Mouse (Mus musculus) yolk sac, embryonic 10.5 days (tissue): ENCODE data around the gene Nfatc3.
"Not testable (repeated sequence)": the region's sequence is repeated elsewhere in the genome, so short reads cannot be mapped to it uniquely, and the experiment has no call there.

Experiments used
- DNase-seq: peaks from one replicate; pipeline ENCODE4 v3.0.0-alpha.2; 2017; ENCODE audit warnings: low spot score

The Nfatc3 gene

DNA sequence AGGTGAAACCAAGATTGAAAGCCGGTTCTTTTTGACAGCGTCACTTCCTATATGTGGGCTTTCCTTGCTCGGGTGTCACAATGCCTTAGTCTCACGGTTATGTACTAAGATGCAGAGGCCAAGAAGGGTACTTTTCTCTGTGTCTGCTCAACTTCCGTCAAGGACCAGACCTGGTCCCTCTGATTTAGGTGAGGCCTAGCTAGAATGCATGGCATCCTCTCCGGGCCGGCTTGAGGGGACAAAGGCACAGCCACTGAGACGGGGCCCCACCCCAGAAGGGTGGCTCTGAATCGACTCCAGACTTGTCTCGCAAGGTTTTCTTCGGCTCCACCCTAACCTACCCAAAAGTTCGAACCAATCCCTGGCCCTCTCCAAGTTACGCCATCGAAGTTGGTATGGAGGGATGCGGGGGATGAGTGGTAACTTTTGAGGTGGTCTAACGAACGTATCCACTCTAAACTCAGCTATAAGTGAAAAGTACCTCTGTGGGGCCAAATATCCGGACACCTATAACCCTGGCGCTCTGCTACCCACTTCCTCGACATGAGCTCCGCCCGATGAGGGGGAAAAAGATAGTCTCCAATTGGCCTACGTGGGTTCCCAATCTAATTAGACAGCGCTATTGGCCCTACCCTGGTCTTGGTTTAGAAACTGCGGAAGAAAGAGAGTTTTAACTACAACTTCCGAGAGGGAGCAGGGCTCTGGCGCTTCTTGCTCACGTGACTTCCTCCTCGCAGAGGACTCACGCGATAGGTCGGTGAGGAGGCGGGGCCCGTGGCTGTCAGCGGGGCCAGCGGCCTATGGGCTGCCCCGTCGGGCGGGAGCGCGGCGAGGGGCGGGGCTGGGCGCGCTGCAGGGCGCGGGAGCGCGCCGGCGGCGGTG lies at the start of gene Nfatc3:
TSS of gene Nfatc3 (plus strand) at position 110 of the 882 bp plus-strand sequence.
- DNase-seq = peak; percentile 96

DNA sequence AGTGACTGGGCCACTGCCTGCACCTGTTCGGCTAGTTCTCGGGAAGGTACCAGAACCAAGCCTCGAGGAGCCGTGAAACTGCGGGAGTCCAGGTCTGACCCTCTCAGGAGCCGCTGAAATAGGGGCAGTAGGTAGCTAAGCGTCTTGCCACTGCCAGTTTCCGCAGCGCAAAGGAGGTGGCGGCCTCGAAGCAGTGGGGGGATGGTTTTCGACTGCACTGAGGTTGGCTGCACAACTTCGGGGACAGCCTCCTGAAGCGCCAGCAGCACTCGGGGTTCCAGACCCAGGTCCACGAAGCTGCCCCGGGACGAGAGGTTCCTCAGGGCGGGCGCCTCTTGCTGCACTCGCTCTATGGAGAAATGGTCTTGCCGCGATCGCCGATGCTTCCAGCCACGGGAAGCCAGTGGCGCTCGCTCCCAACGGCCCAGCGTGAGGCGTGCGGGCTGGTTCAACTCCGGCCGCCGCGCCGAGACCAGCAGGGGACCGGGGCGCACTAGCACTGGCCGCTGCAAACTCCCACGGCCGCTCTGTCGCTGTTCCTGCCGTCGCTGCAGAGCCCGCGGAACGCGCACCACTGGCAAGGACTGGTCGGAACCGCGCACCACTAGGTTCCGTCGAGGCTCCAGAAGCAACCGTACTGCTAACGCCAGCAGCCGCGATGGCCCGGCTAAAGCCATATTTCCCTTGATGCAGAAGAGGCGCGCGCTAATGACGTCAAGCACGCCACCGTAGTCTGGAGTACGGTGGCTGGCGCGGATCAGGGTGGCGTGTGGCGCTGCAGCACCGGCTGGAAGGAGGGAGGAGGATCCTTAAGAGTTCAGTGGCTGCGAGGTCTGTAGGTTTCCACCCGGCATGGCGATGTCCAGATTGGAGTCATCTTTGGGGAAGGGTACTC lies 47.6 kb upstream of the Nfatc3 start:
- peak; percentile 93 for DNase-seq

DNA sequence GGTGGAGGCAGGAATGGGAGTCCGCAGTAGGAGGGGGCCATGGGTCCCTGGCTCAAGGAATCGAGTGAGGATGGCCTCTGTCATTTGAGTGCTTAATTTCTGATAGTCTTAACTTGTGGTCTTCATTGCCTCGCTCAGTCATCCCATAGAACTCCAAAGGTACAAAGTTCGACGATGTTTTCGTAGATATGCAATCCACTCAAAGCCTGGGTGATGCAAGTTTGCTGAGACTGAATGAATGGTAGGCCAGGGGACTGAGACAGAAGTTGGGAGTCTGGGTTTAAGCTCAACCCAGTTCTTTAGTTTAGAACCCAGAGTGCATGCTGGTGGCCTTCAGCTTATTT lies 47.0 kb upstream of the Nfatc3 start, which contains the start of gene Ddx28:
TSS of gene Ddx28 (minus strand) at position 240 of the 344 bp plus-strand sequence.
- no peak for DNase-seq

DNA sequence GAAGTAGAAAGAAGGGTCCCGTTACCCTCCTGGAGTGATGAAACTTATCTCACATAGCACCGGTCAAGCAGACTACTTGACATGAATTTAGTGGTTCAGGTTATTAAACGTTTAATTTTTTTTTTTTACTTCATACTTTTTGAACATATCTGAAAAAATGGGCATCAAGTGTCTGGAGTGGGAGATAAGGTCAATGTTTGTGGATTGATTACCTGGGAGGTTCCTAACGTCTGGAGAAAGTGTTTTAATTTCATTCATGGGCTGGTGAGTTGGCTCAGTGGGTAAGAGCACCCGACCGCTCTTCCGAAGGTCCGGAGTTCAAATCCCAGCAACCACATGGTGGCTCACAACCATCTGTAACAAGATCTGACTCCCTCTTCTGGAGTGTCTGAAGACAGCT lies 46.4 kb upstream of the Nfatc3 start:
- not testable (repeated sequence) for DNase-seq

DNA sequence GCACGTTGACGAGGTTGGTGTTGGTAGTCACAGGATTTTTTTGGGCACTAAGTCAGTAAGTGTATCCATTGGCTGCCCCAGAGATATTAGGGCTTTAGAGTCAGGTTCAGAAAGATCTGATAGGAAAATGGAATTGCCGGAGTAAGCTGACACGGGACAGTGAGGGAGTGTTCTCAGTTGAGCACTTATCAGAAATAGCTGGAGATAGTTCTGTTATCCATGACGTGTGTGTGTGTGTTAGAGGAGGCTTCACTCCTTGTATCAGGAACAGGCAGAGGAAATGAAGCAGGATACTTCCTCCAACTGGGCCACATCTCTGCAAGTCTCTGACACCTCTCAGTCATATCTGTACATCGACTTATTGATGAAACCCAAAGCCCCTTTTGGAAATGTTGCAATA lies 42.4 kb upstream of the Nfatc3 start:
- DNase-seq = no peak

DNA sequence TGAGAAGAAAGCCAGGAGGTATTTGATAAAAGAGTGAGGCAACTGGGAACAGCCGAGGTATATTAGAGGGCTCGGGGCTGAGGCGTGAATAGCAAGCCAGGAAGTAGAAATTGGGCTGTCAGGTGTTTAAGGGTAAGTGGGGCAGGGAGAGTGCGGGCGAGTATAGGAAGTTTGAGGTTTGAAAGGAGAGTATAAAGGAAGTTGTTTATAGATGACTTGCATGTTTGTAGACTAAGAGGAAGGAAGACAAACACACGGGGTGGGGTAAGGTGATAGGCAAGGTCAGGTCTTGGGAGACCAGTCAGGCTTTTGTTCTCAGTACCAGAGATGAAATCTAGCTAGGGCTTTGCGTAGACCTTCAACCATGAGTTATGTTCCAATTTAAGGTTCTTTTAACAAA lies 41.5 kb upstream of the Nfatc3 start:
- no peak for DNase-seq

DNA sequence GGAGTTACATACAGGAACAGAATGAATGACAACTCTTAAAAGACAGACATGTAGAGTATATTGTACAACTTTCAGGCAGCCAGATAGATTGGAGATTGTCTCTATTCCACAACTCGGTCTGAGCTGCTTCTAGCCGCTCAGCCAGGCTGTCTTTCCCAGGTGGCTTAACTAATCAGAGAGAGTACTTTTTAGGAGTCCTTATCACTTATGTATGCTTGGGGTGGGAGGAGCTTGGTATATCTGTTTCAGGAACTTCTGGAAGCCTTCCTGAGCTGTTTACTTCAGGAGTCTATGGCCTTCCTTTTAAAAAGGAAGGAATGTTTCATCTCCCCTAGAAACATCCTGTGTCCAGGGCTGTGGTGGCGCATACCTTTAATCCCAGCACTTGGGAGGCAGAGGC lies 40.6 kb upstream of the Nfatc3 start:
- DNase-seq = no peak

DNA sequence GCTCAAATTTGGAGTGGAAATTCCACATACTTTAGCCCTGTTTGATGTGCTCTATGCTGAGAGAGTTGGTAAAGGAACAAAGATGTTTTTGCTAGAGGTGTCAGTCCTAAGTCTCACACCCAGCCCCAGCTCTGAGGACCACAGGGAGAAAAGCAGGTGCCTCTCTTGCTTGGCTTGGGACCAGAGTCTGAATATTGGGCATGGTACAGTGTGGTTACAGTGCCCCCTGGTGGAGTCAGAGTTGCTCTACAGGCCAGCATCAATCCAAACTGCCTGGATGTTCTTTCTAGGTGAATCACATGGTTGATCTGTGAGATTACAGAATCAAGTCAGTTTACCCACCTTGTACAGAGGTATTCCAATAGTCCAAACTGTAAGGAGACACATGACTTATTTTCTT lies 36.2 kb upstream of the Nfatc3 start:
- peak; percentile 51 for DNase-seq

DNA sequence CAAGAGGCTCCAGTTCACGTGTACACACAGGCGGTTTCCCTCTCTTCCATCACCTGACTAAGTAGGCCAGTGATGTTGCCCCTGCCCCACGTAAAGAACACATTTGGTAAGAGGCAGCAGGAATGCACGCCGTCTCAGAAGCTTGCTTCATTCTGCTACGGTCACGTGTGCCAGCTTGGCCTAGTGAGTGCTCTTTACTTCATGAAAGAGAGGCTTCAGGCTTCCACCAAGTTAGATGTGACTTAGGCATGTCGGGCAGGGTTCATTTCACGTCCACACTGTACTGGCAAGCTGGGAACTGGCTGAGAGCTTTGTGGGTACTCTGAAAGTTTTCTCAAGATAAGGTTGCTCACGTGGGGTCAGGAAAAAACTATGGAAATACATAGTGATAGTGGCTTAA lies 19.9 kb upstream of the Nfatc3 start:
- no peak for DNase-seq

DNA sequence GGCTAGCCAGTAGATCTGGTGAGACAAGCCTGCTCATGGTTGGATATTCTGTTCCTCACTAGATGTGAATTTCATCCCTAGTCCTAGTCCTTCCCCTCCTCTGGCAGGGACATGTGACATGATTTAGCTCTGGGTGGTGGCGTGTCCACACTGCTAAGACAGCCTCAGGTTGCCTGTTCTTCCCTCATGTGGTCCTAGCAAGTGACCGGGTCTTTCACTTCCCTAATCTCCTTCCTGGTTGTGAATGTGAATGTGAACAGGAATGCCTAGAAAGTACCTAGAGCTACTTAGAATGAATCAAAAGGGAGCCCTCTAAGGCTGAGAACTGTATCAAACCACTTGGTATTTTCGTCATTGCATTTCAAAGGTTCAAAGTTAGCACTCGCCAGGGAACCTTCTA lies 19.0 kb upstream of the Nfatc3 start:
- DNase-seq = no peak

DNA sequence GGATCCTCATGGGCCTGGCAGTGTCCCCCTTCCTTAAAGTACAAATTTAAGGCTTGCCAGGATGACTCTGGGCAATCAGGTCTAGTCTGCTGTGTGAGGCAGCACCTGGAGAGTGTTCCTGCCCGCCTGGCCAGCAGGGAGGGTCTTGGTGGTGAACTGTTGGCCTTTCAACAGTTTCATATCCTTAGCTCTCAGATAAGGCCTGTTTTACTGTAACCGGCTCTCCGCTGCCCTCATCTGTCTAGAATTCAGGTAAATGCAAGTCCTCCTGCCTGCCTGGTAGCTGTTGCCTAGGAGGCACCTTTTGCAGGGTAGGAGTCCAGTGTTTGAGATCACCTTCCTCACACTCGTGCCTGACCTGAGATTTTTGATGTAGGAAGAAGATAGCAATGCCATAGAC lies 18.4 kb upstream of the Nfatc3 start:
- no peak for DNase-seq

DNA sequence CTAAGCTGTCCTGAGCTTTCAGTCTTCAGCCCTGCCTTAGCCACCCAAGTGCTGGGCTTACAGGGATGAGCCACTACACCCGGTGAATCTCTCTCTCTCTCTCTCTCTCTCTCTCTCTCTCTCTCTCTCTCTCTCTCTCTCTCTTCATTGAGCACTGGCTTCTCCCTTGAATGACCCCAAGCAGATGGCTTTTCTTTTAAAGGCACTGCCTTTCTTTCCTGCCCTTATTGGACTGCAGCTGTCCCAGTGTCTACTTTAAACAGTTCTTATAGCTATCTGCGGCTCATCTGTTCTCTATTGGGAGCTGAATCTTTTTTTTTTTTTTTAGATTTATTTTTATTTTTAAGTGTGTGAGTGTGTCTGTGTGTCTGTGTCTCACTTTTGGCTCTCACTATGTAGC lies 15.6 kb upstream of the Nfatc3 start:
- no peak for DNase-seq

DNA sequence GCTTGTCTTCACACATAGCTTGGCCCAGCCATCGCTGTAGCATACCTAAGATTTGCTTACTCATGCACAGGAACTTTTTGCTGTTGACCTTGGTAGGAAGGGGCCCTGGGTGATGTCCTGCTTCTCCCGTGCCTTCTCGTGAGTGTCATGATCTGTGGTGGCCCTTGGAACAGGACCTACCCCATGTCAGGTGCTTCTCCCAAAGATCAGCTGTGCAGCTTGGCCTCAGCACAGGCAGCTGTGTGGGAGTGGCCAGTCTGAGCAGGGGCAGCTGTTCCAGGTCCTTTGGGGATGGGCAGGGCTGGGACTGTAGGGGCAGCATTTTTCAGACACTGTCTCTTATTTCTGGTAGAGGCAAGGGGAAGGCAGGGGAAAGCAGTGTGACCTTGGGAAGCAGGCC lies 14.5 kb upstream of the Nfatc3 start:
- DNase-seq = no peak

DNA sequence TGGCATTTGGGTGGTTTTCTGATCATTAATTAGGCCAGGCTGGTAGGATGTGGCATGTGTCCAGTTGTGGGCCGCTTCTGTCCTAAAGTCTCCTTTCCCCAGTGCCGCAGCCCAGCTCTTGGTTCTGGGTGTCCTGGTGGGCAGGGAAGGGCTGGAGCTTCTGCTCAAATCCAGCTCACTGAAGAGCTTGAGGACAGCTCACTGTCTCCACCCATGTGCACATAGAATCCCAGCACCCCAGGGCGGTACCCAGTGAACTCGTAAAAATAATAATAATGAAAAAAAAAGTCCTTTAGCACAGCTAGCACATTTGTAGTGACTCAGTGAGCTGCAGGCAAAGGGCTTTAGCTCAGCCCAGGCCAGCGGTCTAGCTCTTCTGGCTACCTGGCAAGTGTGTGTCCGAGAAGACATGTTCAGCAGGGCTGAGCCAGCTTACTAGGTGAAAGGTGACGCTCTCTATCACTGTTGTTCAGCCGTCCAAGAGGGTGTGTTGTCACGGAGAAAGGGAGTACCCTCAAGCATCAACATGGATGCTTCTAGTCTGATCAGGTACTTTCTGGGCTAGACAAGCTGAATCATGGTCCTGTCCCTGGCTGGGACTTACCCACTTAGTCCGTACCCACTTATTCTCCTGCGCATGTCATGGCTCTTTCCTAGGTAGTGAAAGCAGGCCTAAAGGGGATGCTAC lies 11.6 kb upstream of the Nfatc3 start:
- DNase-seq = no peak

DNA sequence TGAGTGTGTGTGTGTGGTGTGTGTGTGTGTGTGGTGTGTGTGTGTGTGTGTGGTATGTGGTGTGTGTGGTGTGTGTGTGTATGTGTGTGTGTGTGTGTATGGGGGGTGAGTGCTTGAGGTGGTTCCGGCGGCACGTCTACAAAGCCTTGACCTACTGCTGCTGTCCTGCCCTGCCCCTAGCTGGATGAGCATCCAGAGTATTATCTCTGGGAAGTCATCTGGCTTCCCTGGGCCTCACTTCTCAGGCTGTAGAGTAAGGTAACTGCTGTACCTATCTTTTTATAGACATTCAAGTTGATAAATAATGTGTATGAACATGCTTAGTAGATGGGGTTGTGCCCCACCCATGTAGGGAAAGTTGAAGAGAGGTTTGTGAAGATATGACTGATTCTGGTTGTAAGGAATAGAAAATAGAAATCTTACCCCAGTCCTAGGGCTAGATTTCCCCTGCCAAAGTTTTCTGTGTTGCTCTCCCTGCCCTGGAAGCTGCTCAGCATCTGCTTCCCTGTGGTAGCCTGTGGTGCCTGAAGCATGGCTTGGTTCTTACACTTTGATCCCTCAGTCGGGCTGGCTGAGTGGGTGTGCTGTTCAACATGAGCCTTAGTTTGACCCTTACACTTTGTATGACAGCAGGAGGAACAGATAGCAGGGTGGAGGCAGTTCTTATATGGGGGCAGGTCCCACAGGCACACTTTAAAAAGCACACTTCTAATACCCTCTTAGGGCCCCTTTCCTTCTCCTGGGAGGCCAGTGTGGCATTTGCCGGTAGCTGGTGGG lies 10.6 kb upstream of the Nfatc3 start:
- peak; percentile 31 for DNase-seq

DNA sequence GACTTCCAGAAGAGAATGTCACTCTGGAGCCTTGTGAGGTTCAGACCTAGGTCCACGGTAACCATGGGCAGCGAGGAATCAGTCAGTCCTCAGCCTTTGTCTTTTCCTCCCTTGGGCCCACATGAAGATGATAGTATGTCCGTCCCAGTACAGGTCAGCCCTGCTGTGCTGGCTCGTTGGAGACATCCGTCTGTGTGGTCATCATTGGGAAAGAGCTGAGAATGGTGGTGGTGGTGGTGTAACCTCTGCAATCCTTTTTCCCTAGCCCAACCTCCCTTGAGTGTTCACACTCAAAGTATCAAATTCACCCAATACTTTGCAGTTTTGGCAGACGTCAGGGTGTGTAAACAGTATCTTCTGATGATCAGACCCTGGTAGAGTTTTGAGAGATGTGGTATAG lies 8.8 kb upstream of the Nfatc3 start:
- DNase-seq = no peak

DNA sequence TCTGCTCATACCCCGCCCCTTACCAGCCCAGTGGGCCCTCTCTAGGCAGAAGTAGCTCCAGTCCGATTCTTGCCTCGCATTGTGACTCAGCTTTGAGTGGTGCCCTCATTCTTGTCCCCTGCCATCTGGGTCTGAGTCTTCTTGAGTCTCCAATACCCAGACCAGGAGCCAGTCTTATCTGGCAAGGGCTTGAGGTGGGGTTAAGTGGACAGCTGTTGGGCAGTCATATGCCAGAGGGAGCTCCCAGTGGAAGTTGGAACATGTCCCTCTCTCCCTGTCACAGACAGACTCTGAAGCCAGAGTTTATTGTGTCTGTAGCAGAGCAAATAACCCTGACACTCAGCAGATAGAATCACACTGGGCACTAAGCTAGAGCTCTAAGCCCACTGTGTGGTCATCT lies 7.6 kb upstream of the Nfatc3 start:
- no peak for DNase-seq

DNA sequence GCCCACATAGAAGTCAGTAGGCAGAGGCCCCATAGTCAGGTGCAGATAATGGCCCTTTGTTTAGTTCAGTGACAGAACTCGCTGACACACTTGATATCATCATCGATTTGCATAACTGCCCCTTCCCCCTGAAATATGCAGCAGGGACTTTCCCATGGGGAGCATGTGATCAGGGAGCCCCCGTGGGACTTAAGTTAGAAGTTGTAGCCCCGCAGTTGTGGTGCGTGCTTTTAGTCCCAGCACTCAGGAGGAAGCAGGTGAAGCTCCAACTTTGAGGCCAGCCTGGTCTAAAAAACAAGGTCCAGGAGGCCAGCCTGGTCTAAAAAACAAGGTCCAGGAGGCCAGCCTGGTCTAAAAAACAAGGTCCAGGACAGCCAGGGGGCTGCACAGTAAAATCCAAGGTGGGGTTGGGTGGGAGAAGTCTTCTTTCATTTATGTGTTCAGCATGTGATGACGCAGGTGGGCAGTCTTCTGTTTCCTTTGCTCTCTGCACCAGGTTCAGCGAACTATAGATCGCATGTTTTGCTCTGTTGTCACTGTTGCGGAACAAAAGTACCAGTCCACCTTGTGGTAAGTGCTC lies 6.0 kb upstream of the Nfatc3 start:
- no peak for DNase-seq

DNA sequence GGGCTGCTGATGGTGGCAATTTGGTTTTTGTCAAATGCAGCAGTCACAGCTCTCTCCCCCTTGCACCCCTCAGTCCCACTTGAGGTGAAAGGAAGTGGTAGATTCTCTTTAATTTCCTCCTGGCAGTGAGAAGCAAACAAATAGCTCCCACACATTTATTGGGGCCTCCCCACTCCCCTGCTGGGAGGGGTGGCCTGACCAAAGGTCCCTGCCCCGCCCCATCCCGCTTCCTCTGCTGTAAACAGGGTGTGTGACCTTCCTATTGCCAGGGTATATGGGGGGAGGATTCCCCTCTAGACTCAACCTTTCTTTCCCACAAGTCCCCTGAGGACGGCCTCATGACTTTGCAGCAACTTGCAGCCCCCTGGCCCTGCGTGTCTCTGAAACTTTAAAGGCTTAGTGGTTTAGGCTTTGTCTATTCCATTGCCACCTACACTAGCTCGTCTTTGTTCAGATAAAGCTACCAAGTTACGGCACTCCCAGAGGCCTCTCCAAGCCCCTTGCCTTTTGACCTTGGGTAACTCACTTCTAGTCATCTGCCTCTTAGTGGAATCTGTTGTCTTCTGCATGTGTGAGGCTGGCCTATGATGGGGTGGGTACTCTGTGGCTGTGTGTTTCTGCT lies 4.3 kb upstream of the Nfatc3 start:
- peak; percentile 26 for DNase-seq

DNA sequence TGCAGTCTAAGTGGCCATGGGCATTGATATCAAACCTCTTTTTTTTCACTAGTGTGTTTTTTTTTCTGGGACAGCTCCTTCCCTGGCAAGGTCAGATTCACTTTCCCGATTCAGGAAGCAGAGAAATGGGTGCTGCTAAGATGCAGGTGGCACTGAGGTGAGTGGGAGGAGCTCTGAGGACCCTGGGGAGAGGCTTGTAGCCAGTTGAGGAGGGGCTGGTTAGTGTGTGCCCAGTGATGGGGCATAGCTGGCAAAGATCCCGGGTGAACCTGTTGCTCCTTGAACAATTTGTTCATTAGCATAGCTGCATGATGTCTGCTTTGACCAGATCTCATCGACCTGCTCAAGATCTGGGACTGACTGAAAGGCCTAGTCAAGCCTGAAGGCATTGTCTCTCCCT lies 3.6 kb upstream of the Nfatc3 start:
- DNase-seq = no peak

DNA sequence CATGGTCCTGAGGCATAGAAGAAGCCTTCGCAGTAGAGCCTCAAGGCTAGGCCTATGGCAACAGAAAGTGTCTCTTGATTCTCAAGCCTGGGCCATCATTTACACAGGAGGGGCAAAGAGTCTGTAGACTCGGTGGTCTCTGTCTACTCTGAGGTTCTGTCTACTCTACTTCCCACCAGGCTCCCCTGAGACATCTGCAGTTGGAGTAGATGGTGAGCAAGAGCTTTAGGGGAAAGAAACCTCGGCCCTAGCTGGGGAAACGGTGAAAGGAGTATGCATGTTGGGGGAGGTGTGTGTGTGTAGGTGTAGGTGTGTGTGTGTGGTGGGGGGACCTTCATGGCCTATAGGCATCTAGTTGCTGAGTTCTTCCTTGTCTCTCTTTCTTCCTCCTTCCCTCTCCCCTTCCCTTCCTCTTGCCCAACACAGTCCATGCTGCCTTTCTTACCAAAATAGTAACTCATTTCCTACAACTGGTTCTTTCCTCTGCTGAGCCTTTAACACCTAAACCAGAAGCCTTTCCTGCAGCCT lies 2.1 kb upstream of the Nfatc3 start:
- no peak for DNase-seq
